Mouse (Mus musculus) adrenal gland, postnatal 36 days (tissue): ENCODE results near the gene Pax6. TPM values are rescaled to one million over a fixed set of nuclear protein-coding genes. Genes with fewer than 3 reads are reported as not detected.

Source experiments
- DNase-seq, 2 experiments: peaks; one replicate each; pipeline ENCODE4 v3.0.0; 2021; ENCODE audit warnings: mixed read lengths in 1 of 2
- total RNA-seq, 2 experiments: library from RNA; stranded (reverse); gene quantifications; 2 replicates each; pipeline ENCODE4 v1.2.3; 2021

The Pax6 gene
- total RNA-seq, 2 experiments from 2014 or later: not detected

DNA sequence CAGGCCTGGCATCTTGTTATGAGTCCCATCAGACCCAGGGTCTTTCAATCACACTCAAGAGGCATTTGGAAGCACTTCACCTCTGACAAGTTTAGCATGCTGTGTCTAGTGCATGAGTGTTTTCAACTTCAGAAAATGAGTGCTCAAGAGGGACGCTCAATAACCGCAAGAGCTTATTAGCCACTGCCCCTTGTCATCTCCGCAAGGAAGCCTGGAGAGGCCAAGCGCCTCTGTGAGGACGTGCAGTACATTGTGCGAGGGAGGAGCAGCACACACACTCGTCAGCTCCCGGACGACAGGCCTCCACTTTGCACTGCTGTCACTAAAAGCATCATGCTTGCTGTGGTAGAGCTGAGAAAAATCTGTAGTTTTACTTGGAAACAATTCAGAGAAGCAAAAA lies 58.0 kb downstream of the Pax6 start:
- DNase-seq: no peak

DNA sequence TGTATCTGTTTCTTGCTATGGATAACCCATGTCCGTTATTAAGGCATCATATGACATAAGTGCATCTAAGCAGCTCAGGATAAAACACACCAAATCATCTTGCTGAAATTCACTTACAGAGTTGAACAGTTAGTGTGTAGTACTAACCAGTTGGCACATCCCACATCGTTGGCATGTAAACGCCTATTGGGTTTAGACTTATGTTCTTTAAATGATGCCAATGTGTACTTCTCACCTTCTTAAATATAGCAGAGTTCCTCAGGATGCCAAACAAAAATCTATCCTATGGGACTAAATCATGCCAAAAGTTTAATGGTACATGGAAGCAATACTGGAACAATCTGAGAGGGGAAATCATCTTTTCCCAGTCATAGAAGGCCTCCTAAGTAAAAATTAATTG lies 62.0 kb downstream of the Pax6 start:
- DNase-seq: no peak

DNA sequence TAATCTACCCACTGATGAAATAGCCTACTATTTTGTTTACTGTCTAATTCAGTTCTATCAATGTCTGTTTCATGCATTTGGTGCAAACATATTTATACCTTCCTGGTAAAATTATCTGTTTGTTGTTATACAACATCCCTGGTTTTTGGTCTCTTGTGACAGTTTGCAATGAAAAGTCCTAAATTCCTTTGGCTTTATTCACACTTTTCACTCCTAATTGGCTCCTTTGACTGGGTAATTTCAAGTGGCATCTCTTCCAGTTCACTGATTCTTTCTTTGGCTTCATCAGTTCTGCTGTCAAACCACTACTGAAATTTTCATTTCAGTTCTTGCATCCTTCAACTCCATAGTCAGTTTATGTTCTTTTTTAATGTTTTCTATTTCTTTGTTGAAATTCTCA lies 67.5 kb downstream of the Pax6 start:
- DNase-seq: no peak

DNA sequence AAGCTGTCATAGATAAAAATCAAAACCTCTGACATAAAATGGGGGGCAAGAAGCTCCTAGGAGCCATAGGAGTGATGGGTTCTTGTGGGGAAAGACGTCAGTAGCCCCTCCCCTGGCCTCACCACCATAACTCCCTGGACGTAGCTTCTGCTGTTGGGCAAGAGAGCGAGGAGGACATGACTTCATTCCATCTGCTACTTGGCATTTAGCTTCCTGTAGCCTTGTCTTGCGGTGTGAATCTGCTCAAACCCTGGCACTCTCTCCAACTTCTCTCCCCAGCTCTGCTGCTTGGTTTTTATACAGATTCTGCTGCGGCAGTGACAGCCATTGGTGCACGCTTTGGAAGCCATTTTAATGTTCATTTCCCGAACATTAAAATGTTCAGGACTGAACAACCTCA lies 78.2 kb downstream of the Pax6 start:
- DNase-seq: no peak

Other genes starting within 250 kb of the Pax6 start
- 10 to 100 TPM; 13.3 to 18.8 TPM for gene Elp4, start 235.7 kb downstream of the Pax6 start, total RNA-seq
- 10 to 100 TPM; 43.7 to 52.8 TPM for gene Immp1l, start 235.7 kb downstream of the Pax6 start, total RNA-seq